Mouse (Mus musculus): ENCODE results near the gene Slc34a3. TPM values are rescaled to one million over a fixed set of nuclear protein-coding genes. Genes with fewer than 3 reads are reported as not detected.

The Slc34a3 gene
- total RNA-seq, 2 experiments from 2014 or later = not detected

DNA sequence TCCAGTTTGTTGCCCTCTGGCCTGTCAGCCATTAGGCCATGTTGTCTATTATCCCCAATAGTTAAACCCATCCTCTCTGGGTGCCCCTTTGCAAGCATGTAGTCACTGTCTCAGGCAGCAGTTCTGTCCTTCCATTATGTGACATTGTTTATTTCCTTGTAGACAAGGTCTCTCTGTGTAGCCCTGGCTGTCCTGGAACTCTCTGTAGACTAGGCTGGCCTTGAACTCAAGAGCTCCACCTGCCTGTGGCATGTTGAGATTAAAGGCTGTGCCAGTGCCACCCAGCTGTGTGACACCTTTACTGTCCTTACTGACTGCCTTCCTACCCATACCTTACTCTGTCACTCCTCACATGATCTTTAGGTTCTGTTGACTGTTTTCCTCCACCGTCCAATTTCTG is 18.2 kb upstream of the Slc34a3 start:
- no peak for DNase-seq

DNA sequence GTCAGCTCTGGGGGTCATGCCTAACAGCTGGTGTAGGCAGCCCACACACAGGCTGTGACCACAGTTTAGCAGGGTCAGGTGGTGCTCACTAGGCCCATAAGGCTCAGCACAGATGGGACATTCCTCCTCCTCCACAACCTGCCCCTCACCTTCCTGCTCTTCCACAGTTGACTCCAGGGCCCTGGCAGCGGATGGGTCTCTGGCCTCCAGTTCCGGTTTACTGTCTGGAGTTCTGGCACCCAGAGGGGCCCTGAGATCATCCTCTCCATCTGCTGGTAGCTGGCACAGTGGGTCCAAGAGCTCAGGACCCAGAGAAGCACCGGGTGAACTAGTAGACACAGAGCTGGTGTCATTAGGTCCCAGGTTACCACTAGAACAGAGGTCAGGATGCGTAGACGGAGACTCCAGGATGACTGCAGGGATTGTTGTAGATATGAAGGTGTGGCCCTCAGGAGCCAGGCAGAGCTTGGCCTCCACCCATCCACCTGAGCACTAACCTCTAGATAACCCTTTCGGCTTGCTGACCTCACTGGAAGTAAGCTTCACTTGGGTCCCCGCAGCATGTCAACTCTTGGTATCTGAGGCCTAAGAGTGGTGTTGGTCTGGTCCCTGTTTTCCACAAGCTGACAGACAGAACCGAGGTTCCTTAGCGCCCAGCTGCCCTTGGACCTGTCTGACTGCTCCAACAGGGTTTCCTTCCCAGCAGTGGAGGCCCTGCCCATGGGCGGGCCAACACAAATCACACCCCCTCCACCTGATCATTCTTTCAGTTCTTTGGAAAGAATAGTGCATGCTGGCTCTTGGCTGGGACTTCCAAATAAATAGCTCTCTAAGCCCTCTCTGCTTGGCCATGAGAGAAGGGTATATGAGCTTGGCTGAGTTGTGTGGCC is 12.3 kb upstream of the Slc34a3 start, which contains the start of gene AL732309.1:
TSS of gene AL732309.1 (minus strand) at position 681 of the 890 bp plus-strand sequence.
- DNase-seq = no peak

DNA sequence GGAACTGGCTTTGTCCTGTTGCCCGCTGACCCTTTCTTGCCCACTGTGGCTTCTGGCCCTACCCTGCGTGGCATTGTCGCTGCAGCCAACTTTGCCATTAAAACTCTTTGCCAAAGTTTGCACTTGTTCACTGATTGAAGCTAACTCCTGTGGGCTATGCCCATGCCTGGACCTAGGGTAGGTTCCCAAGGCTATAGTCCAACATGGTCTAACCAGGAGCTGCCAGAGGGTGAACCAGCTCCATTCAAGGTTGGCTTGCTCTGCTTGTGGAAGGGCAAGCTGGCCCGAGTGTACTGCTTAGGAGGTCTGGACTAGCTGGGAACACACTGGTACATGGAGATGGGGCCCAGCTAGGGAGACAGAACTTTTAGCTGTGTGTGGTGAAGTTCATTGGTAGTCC is 10.0 kb upstream of the Slc34a3 start:
- DNase-seq = no peak

DNA sequence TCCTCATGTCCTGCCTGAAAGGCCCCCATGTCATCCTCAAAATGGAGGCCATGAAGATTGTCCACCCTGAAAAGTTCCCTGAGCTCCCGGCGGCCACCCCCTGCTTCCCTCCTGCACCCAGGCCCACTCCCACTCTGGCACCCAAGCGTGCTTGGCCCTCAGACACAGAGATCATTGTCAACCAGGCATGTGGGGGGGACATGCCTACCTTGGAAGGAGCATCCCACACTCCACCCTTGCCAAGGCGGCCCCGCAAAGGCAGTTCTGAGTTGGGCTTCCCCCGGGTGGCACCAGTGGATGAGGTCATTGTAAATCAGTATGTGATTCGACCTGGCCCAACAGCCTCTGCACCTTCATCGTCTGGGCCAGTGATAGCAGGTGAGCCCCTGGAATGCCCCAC is 9.2 kb upstream of the Slc34a3 start:
- DNase-seq = no peak

DNA sequence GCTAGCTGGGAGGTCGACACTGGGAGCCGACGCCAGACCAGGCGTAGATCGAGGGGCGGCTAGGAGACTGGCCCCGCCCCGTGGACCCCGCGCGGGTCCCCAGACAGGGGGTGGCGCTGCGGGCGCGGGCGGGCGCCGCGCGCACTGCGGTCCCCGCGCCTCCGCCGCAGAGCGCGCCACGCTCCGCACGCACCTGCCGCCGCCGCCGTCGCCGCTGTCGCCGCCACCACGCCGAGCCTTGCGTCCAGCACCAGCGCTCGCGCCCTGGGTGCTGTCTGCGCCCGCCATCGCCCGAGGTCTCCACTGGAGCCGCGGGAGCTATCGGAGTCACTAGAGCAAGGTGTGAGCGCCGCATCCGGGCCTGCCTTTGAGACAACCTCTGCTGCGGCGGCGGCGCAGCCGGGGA is 7.9 kb upstream of the Slc34a3 start, which contains the start of the genes Rnf208 and Cysrt1:
TSS of gene Rnf208 (plus strand) at position 155 of the 406 bp plus-strand sequence.
TSS of gene Cysrt1 (minus strand) at position 352 of the 406 bp plus-strand sequence.
- DNase-seq = no peak

DNA sequence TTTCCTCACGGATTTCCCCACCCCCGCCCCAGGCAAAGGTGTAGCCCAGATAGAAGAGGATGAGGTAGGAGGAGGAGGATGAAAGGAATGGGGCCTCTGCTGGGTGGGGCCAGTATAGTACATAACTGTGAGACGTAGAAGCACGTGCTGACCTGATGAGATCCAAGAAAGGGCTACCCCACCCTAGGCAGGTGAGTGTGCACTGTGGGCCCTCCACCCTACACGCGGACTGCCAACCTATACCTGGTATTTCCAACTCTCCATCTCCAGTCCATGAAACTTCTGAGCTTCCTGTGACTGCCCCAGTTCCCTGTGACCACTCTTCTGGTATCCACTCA is 7.2 kb upstream of the Slc34a3 start:
- no peak for DNase-seq

DNA sequence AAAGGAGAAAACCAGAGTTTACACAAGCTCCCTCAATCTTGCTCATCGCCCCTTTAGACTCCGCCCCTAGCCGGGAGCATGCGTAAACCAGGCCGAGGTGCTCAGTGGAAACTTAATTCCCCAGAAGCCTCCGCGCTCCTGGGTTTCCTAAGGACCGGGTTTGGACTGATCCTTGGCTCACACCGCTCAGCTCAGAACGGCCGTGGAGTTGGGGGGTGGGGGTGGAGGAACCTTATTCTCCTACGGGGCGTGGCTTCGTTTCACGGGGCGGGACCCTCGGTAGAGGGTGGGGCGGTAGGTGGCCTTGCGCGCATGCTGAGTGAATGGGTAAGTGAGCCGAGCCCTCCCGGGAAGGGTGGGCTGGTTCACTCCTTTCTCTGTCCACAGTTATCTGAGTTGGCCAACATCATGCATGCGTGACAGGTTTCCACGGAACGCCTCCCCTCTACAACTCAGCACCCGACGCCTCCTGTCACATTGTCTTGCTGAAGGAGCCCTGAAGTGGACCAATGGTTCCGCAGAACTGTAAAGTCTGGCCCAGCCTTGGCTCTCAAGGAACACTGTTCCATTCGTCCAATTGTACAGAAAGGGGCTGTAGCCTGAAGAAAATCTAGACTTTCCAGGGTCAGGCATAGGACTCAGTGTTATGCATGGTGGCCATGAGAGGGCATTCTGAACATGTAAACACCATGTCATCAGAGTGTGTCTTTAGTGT is 6.7 kb upstream of the Slc34a3 start:
- peak; percentile 66 for DNase-seq

DNA sequence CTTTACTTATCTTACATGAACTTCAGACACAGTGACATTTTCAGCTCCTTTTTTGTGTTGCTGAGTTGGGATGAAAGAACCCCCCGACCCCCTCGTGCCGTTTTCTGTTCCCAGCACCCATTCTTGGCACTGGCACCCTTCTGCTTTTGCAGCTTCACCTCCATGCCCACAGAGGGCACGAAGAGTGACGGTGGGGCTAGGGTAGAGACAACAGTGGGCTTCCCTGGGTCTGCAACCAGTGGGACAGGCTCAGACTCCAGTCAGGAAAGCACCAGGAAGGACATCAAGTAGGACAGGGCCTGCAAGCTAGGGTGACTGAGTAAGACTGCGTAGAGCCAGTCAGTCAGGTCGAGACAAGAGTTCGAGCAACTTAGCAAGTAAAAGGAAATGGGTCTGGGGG is 6.1 kb upstream of the Slc34a3 start:
- no peak for DNase-seq

DNA sequence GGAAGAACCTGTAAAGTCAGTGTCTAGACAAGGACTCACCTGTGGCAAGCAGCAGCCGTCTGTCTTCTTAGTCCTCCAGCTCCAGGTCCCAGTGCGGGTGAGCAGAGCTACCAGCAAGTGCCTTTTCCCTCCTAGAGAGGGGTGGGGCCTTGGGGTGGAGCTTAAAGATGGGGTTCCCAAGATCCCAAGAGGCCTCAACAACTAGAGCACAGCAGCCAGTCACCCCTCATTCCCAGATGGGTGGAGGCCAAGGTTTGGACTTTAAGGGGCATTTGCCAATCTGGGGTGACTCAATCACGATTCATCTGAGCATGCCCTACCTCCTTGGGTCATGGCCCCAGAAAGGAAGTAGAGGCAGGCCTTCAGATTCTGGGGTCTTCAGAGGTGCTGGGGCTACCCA is 5.6 kb upstream of the Slc34a3 start:
- no peak for DNase-seq

DNA sequence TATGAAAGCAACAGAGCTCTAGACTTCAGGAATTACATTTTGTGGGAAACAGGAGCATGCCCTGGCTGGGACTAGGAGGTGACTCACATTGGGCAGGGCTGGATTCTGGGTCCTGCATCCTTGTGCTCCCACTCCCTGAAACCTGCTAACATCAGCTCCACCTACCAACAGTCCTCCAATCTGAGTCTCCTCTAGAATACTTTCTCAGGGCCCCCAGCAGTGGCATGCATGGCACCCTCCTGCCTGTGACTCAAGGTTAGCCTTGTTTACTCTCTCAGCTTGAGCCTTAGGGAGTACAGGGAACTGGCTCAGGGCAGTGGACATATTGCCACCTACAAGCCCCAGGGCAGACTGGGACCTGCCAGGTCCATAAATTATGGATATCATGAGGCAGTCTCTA is 3.9 kb upstream of the Slc34a3 start:
- no peak for DNase-seq

DNA sequence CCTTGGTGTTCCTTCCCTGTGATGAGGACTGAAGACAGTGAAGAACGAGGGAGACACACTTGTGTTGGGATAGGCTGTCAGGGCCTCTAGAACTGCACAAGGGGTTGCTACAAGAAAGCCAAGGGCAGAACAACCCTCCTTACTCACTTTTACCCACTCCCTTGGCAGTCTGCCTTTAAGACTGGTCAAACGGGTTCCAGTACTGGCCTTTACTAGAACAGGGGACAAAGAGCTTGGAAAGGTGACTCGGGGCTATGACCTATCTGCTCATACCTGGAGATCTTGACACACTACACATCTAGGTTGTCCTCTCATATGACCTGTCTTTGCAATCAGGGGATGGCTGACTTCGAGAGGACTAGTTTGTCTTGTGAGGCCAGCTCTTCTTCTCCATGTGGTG is 3.4 kb upstream of the Slc34a3 start:
- DNase-seq = no peak

DNA sequence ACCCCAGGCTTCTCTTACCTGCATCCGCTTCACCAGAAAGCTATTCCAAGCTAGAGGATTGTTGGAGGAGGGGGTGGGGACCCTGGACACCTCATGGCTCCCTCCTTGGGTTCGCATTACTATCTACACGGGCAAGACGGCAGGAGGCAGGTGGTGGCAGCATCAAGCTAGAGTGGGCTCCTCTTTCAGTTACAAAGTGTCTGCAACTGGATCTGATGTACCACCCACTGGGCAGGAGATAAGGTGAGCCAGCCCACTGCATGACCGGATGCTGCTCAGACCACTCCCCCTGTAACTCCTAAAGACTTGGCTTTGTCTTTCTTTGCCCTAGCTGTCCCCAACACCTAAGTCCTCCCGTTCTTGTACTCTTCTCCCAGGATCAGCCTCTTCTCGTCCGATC is 2.5 kb upstream of the Slc34a3 start, which contains the start of gene Rnf224:
TSS of gene Rnf224 (minus strand) at position 174 of the 400 bp plus-strand sequence.
- no peak for DNase-seq

DNA sequence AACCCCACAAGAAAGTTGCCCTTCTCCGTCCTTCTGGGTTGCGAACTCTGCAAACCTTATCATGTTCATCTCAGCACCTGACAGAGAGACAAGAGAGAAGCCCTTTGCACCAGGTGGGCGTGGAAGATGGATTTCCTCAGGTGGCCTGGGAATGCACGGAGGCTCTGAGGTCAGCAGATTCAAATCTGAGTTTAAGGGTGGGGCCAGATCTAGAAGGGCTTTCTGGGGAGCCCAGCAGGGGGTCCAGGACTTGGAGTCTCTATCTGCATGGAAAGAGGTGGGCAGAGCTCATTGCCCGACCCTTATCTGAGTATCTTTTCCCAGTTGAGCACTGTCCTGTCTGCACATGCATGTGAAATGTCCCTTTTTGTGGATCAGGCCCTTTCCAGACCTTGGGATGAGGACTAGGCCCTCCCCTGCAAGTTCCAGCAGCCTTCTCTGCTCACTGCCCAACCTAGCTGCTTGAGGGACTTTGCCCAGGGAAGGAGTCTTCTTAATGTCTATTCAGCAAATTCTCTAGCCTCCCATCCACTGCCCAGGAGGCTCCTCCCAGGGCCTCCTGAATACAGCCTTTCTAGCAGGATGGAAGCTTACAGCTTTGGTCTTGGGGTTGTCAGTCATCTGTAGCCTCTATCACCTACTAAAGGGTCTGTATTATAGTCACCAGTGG is 522 bp upstream of the Slc34a3 start:
- DNase-seq = no peak

DNA sequence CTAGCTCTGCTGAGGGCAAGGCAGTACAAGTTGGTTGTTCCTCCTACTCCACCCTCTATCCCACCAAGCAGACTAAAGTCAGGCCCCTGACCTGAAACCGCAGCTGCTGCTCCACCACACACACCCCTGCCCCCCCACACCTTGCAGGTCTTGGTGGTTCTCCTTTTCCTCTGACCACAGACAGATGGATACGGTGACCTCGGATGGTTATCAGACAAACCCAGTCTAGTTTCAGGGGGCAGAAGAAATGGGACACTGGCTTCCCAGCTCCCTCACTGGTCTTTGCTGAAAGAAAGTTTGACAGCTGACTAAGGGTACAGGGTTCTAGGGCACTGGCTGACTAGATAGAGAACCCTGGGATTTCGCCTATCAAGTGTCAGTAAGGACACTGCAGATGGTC is 743 bp downstream of the Slc34a3 start:
- DNase-seq = no peak

DNA sequence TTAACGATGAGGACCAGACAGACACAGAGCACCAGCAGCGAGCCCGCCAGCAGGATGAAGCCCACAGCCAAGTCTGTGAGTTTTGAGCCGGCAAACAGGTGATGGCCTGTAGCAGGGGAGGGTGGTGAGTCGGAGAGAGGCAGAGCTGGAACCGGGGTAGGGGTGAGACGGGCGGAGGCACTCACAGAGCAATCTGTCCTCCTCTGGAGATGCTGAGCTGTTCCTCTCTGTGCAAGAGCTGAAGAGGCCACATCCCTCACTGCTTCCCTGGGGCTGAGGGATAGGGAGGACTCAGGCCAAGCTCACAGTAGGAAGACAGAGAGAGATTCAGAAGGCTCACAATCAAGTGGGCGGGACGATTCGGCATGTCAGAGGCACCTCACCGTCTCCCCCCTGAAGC is 3.1 kb downstream of the Slc34a3 start:
- no peak for DNase-seq

DNA sequence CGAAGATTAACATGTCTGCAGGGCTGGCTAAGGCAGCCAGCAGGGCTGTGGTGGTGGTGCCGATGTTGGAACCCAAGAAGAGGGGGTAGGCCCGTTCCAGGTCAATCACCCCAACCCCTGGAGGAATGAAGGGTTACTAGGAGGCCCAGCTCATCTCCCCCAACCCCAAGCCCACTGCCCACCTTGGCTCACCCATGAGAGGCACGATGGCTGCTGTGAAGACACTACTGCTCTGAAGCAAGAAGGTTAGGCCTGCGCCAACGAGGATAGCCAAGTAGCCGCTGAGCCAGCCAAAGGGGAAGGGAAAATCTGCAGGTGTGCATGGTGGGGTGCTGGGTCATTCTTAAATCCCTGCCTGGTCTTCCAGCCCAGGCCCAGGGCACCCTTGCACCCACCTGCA is 3.6 kb downstream of the Slc34a3 start:
- no peak for DNase-seq

DNA sequence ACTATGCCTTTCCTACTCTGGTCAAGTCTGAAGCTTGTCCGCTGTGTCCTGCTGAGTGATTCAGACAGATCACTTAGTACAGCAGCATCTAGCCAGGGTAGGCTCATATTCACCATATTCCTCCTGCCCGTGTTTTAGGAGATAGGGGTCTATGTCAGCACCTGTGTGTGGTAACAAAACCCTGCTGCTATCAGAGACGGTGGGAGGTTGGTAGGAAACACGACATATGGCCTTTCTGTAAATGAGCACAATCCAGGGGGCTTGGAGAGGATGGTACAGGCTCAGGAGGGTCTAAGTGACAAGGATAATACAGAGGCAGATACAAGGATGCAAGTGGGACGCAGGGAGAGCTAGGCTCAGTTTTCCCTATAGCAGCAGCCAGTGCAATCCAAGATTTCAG is 4.6 kb downstream of the Slc34a3 start:
- no peak for DNase-seq

DNA sequence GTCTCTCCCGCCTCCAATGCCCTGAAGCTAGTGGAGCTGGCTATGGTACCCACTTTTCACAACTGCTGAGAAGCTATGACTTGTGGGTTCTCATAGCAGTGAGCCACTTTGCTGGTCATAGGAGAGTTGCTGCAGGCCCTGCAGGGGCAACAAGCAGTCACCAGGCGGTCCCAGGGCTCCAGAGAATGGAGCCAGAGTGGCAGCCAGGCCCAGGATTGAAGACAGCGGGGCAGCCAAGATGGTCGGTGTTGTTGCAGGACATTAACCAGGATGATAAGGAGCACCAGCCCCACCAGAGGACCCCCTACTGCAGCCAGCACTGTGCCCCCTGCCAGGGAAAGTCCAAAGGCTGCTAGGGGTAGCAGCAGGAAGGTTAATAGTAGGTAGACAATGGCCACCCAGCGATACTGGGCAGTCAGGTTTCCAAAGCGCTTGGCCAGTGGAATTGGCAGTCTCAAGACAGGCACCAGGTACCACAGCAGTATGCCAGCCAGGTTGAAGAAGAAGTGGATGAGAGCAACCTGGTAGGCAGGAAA is 5.1 kb downstream of the Slc34a3 start:
- DNase-seq = no peak

DNA sequence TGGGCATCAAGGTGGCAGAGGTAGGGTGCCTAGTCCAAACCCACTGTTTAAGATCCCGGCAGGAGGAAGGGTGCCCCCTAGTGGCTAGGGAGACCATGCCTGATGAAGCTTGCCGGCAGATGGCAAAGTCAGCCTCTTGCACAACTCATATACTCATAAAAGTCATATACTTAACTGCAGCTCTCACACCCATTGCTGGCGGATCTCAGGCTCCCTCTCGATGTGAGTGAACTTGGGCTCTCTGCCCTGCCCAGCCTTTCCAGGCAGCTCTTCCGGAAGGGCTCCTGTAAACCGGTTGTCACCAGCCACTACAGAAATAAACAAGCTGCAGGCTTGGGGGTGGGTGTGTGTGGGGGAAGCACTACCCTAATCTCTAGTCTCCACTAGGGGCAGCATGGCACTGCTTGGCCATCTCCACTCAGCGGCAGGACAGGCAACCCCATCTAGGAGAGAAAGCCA is 5.7 kb downstream of the Slc34a3 start:
- DNase-seq = peak; percentile 87

DNA sequence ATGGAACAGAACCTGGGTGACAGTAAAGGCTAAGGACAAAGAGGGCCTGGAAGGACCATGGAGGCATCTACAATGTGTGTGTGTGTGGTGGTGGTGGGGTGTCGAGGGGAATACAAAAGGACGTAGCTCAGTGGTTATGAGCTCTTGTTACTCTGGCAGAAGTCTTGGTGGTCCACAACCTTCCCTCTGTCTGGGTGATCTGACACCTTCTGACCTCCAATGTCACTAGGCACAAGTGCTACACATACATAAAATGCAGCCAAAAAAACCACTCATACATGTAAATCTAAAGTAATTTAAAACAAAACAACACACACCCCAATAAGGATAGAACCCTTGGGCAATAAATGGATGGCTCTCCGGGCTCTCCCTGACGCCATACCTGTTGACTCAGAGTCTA is 6.8 kb downstream of the Slc34a3 start:
- no peak for DNase-seq

DNA sequence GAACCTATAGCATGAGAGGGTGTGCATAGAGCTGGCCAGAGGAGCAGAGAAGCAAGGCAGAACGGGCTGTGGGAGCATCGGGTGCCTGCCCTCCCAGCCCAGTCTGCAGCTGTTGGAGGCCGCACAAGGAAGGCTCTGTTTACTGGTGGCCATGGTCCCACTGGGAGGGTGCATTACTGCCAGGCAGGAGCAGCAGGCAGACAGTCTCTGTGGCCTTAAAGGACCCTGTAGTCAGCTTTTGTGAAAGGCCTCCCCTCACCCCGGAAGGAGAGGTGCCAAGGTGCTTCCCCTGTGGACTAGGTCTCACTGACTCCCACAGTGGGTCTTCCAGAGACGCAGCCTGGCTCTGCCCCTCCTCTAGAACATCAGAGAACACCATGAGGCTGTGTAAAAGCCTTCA is 7.3 kb downstream of the Slc34a3 start:
- peak; percentile 71 for DNase-seq

DNA sequence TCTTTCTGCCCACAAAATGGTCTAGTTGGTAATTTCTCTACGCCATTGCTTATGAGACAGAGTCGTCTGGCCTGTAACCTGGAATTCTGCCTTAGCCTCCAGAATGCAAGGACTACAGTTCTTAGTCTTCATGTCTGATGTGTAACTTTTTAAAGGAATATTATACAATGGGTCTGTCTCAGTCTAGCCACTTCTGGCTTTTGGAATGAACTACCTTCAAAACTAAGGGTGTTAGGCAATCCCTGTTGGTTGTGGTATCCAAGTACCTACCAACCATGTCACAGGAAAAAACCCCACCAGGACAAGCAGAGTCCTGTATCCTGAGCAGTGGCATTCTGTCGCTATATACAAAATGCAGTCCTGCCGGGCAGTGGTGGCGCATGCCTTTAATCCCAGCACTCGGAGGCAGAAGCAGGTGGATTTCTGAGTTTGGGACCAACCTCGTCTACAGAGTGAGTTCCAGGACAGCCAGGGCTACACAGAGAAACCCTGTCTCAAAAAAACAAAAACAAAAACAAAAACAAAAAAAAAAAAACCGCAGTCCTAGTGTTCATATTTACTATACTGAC is 8.3 kb downstream of the Slc34a3 start:
- DNase-seq = no peak
